Mouse (Mus musculus) skeletal muscle tissue, adult 2 months (tissue): ENCODE measurements around the gene Strn3.
A peak's percentile ranks its signal among the peaks of the same experiment; 100 is the strongest.

Experiments used
- DNase-seq: peaks from one replicate; pipeline ENCODE4 v3.0.0-alpha.2; 2012; ENCODE audit warnings: low read depth, low spot score

Strn3 gene

DNA sequence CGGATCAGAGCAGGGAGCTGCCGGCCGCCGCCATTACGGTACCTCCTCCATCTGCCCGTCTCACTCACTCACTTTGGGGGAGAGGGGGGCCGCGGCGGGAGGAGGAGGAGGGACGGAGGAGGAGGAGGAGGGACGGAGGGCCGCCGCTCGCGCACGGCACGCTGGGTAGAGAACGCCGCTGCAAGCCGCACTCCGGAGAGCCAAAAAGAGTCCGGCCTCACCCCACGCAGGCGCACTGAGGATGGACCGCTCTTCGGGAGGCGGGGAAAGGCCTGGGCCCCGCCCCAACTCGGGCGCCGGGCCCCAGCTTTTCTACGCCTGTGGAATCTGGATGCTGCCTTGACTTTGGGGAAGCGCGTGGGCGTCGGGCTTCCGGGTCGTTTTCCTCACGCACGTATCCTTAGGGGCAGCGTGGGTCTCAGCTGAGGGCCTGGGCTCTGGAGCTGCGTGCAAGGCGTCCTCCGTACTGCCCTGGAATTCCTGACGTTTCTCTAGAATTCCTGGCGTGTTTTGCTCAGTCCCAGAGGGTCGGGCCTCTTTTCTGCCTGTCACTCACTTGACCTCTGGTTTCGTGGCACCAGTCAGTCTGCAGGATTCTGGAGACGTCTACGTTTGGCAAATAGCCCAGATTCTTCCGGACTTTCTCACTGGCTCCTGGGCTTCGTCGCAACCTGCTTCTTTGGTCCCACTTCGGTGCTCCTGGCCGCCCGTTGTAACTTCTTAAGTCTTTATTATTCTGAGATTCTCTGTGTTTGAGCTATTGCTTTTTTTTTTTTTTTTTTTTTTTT, at the start of gene Strn3:
Gene Strn3, minus strand, starts transcription at position 53 of the 788 bp plus-strand sequence.
- DNase-seq, result peak; percentile 99

DNA sequence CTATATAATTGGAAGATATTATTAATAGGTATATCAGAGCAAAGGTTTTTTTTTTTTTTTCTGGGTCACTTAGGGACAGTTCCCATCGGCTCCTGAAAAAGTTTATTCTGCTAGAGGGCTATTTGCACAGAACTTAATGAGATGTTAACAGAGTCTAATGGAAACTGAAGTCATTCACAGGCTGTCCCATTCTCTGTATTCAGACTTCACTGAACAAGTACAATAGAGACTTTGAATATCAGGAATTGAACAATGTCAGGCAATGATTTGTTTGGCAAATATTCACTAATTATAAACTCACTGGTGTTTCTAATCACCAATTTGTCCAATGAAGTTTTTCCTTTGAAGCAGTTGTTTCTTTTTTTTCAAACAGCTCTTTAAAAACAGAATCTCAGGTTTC, 45.1 kb upstream of the Strn3 start:
- DNase-seq, result no peak

DNA sequence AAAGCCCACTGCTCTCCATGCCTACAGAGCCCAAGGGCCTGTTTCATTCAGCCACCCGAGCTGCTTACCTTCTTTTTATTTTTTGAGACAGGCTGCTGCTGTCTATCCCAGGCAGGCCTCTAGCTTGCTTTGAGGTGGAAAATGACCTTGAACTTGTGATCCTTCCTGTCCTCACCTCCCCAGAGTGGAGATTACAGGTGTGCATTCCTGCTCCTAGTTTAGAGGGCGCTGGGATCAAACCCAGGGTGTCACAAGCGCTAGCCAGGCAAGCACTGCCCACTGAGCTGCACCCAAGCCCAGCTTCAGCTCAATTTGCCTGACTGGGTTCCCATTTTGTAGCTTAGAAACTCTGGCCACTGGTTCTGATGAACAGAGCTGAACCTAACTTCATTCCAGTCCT, 44.7 kb upstream of the Strn3 start:
- no peak for DNase-seq

DNA sequence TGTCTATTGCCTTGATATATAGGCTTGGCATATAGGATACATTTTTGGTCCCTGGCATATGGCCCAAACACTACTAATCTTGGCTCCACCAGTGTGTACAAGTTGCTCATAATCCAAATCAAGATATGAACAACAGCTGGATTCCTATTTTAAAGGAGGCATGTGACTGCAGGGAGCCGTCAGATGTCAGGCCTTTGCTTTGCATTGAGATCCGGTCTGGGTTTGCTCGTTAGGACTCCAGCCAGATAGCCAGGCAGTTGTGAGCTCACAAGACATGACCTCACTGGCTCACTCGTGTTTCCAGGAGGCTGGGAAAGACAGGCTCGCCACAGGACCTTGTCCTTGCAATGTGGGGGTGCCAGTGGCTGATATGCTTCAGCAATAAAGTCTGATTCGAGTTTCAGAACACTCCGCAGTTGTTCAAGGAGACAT, 44.2 kb upstream of the Strn3 start:
- no peak for DNase-seq

DNA sequence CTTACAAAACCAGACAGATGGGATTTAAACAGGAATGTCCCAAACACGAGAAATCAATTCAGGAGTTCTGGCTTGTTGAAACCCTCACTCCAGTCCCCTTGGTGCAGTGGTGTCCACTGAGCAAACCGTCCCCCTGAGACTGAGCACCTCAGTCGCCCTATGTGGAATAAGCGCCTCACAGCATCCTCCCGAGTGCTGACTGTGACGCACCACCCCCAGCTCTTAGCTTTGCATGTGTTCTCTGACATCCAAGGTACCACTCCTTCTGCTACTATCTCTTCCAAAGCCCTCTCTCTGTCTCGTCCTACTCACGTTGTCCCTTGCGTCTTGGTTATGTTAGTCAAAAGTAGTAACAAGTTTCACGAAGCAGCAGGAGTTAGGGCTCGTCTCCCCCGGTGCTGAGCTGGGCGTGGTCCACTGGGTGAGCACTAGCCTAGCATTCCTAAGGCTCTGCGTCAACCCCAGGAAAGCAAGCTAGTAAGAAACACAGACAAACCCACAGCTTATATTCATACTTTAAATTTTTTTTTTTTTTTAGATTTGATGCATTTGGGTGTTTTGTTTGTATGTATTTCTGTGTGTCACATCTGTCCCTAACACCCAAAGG, 43.0 kb upstream of the Strn3 start:
- DNase-seq, result no peak

DNA sequence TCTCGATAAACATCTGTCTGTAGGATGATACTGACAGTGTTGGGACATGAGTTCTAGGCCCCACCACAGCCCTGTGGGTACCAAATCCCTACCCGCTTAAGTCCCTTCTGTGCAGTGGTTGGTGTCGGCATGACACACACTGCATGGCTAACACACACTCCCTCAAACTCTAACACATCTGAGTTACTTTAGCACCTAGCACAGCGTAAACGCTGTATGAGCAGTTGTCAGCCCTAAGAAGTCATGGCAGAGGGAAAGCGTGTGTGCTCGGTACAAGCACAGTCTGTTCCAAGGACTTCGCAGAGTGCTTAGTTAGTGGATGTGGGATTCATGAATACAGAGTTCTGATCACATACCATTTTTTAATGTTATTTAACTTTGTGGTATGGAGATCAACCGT, 38.1 kb upstream of the Strn3 start:
- DNase-seq, result no peak

DNA sequence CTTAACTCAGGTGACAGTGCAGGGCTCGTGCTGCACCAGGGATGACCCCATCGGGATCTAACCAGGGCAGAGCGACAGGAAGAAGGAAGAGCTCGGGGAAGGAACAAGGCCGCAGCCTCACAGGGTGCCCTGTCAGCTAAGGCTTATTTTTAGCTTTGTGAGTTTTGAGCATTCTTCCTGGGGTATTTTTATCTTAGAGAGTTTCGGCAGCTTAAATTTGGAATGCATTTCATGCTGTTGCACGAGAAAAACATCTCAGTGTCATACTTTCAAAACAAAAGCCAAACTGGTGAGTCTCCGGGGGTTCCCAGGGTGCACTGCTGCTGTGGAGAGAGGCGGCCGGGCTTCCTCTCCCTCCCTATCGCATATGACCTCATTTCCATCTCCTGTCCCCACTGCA, 37.4 kb upstream of the Strn3 start:
- peak; percentile 51 for DNase-seq

DNA sequence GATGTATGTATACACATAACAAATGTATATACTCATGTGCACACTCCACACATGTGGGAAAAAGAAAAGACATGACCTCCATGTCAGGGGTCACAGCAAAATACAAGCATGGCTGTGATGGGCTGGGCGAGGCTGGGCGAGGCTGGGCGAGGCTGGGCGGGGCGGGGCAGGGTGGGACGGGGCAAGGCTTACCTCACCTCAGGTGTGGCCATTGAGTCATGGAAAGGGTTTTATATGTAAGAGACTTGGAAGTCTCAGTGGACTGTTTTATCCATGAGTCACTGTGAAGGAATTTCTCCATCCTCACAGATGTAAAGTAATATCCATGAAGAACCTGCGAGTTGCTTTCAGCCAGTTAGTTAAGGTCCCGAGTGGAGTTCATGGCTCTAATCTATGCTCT, 30.1 kb upstream of the Strn3 start:
- no peak for DNase-seq

DNA sequence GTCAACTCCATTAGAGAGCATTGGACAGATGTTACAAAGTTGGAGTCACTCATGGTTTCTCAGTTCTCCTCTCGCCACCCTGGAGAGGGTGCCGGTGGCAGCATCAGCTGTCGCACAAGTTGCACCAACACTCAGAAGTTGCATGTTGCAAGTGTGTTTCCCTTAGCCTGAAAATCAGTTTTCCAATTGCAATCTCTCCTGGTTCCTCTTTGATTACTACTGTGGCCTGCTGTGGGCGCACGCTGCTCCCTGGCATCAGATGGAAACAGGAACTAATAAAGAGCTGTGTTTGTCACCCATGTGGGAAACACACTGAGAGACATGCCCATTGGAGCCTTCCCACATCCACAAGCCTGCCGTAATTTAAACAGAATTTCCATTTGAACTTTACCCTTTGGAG, 26.9 kb upstream of the Strn3 start:
- no peak for DNase-seq

DNA sequence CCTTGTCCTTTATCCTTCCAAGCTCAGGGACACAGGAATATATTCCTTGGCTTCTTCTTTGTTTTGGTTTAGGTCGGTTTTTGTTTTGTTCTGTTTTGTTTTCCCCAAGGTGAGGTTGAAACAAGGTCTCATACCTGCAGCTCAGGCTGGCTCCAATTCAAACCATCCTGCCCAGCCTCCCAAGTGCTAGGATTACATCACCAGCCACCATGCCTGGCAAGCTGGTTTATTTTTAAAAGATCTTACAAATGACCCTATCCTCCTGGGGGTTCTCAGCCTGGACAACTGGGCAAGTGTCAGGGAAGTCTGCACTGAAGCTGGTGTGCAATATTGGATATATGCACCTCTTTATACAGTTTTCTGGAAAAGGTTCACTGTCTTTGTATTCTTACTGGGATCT, 21.0 kb upstream of the Strn3 start:
- DNase-seq, result no peak

DNA sequence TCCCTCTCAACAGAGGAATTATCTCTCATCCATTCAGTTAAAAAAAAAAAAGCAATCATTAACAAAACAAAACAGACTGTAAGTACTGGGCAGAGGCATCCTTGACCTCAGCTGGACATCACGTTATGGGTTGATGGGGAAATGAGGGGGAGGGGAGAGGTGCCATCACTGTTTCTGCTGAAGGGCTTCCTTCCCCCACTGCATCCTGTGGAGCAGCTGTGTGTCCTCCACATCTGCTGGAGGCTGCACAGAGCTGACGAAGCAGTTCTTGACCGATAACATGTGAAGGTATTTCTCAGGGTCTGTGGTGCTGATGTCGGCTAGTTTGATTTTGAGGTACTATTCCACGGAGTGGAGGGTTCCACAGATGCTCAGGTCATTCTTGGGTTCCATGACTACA, 18.5 kb upstream of the Strn3 start:
- no peak for DNase-seq

DNA sequence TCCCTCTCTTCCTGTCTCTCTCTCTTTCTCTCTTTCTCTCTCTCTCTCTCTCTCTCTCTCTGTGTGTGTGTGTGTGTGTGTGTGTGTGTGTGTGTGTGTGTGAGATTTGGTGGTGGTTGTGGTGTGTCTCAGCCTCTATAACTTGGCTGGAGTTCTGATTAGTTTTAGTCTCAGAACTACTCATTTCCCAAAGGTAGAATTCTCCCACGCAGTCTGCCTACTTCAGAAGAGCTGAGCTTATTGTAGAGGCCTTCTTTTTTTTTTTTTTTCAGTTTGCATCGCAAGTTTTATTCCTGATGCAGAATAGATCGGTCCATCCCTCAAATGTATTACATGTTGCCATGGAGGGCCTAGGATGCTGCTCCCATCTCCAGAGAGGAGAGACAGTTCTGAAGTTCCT, 18.0 kb upstream of the Strn3 start:
- no peak for DNase-seq

DNA sequence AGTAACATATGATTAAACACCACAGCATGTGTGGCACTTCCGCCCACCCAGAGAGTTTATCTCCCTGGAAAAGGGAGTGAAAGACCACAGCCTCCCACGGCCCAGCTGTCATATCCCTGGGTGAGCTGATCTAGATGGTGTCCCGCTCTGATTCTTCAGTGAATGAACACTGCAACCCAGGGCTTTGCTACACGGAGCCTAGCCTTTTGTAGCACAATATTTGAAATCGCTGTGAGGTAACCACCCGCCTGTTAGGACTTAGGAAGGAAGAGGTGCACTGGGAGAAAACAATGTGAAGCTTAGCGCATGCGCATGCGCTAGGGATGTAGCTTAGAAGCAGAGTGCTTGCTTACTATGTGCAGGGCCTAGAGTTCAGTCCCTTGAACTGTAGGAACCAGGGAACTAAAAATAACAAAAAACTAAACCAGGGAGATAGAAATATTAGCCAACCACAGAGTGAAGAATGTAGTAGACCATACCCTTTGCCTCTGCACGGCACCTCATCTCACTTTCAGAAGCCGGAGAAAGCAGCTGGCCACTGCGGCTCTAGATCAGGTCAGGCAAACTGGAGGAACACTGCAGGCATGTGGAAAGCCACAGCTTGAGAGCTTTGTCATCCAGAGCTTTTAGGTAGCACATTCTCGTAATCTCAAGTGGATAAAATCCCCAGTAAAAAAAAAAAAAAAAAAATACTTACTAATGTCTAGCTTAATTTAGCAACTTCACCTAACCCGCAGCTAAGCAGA, 17.4 kb upstream of the Strn3 start:
- no peak for DNase-seq

DNA sequence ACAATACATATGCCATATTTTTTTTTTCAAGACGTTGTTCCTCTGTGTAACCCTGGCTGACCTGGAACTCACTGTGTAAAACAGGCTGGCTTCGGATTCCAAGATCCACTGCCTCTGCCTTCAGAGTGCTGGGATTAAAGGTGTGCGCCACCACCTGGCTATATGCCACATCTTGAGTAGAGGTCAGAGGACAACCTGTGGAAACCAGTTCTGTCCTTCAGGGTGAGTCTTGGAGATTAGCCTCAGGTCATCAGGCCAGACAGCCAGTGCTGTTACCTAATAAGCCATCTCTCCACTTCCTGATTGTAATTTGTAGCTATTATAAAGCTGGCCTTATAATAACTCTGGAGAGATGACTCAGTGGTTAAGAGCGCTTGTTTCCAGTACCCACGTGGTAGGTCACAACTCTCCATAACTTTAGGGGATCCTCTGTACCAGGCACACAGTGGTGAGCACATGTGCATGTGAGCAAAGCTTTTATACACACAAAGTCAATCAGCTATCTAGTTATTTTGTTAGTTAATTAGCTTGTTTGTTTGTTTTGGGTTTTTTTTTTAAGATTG, 15.1 kb upstream of the Strn3 start:
- DNase-seq, result no peak

DNA sequence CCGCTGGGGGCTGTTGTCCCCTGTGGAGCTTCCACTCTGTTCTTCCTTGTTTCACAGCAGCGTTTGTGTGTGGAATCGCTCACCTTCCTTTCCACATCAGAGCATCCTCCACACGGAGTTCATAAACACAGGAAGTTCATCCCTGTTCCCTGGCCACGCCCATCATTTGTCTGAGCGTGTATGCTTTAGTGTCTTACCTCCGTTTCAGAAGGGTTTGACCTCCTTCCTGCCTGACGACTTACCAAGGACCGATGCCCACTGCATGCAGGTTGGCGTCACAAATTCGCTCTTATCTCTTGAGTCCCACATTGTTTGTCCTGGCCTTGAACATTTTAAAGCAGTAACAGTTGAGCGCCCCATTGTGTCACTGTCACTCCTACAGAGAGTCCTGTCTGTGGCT, 14.1 kb upstream of the Strn3 start:
- no peak for DNase-seq

DNA sequence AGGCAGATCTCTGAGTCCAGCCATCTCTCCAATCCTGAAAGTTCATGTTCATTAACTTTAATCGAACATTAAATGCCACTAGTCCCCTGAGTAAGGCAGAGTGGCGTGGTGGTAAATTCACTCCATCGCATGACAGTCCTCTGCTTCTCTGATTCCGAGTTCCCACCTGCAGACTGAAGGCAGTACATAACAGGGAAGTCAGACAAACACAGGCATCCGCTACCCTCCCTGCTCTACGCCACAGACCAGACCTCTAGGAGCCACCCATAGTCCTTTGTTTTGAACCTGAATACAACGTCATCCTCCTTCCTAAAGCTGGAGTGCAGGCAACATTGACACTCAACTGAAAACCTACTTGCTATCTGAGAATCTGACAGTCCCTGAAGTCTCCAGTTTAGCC, 12.9 kb upstream of the Strn3 start:
- no peak for DNase-seq

DNA sequence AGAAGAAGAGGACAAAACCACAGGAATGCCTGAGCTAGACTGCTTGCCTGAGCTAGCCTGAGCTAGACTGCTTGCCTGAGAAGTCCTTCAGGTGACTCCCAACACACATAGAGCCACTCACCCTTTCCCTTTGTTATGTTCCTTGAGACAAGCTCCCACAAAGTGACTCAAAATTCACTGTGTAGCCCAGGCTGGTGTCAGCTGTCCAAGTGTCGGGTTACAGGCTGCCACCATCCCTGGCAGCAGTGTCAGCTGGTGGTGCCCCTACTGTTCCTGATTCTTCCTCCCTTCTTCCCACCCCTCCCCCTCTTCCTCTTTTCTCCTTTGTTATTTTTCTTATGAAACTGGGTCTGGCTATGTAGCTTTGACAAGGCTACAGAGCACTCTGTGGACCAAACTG, 12.2 kb upstream of the Strn3 start:
- no peak for DNase-seq

DNA sequence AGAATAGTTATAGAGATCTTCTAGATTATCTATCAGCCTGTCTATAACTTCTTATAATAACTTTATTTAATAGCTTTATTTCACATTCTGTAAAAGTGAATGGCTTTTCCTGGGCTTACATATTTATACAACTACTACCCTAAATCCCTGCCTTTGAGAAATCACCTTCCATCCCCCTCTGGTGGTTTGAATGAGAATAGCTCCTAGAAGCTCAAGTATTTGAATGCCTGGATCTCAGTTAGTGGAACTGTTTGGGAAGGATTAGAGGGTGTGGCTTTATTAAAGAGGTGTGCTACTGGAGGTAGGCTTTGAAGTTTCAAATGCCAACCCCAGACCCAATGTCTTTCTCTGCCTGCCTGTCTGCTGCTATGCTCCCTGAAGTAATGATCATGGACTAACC, 10.0 kb upstream of the Strn3 start:
- DNase-seq, result no peak

DNA sequence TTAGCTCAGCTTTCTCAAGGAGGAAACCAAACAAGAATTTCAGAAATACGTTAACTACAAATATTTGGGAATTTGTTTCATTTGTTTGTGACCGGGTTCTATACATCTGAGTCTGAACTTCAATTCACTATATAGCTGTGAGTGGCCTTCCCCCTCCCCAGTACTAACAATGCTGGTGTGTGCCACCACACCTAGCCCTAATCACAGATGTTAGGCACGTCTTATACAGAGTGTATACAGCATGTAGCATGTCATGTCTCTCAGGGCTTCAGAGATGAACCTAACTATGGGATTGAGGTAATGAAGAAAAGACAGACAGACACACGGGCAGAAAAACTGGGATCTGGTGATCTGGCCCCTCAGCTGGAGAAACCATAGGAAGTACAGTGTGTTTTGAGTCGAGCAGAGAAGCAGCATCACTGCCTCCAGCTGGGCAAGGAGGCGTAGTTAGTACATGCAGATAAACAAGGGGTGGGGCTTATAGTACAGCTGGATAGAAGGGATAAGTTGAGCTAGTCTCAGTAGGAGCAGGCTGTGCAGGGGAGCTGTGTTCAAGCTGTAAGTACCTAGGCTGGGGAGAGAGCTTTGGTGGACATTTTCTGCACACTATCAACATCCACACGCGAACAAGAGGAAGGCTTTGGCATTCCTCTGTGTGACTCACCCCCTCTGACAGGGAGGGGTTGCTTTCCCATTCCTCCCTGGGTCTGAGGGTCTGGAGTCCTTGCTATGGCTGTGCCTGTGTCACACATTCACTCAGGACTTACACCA, 8.1 kb upstream of the Strn3 start:
- no peak for DNase-seq

DNA sequence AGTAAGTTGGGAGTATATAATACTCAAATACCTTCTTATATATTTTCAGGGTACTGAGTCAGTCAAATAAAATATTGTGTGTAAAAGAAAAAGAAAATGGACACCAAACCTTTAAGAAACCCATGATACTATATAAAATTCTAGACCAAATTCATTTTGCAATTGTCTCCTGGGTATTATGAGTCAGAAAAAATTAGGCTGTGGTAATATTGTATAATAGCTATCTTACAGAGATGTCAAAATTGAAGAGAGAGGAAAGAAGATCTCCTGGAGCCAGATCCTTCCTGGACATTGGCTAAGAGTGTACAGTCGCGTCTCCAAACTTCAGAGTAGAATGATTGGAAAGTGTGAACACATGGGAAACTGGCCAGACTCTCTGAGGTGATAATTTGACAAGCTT, 4.5 kb upstream of the Strn3 start:
- DNase-seq, result no peak

DNA sequence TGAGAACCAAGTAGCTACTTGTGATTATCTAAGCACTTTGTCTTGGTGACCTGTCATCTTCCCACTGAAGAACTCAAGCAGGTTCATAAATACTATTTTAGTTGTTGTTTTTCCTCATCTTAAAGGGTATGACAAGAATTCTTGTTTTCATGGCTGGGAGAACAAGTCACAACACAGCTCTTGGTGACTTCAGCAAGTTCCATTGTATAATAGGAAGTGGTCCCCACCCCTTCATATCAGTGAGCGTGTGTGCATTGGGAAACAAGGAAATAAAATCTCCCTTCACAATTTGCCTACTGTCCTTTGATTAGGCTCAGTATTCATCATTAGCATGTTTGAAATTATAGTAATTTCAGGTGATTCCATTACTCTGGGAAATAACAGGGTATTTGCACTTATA, 3.3 kb upstream of the Strn3 start:
- DNase-seq, result no peak

DNA sequence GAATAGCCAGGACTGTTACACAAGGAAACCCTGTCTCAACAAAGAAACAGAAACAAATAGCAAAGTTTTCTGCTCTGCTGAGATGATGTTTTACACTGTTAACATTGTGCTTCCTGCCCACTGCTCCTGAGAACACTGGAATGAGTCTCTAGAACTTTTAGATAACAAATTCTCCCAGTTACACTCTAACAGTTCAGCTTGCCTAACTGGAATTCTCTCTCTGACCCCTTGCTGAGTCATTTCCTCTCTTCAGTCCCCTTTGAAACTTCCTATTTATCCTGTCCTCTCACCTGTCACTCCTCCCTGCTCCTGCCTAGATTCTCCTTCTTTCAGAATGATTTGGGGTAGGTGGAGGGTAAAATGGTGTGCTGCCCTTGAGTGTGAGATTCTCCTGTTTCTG, 2.4 kb upstream of the Strn3 start:
- DNase-seq, result no peak
